Mouse (Mus musculus): ENCODE results near the gene Ackr3.

DNA sequence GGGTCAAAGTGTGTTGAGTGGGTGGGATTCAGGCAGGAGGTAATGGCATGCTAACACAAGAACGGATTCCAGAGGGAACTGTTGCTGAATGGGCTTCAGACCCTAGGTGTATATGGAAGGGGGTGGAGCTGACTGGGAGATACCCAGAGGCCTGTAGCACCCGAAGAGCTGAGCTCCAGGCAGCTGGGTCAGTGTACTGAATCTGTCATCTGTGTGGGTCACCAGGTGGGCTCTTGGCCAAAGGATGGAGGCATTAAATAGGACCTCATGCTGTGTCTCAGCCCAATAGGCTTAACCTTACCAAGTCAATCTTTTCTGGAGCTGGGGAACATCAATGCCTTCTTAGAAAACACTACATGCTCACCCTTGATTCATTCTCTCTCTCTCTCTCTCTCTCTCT is 2.1 kb upstream of the Ackr3 start:
- no peak for TF ChIP-seq CTCF (IDR thresholded peaks at IDR 0.05; ENCODE audit: low read depth)
- no peak for TF ChIP-seq EP300 (optimal IDR thresholded peaks at IDR 0.05)
